Mouse (Mus musculus): ENCODE results near the gene Gm15517. TPM values are rescaled to one million over a fixed set of nuclear protein-coding genes. Genes with fewer than 3 reads are reported as not detected.

Gm15517 gene
- total and polyA plus RNA-seq, 3 experiments, result not detected

- TF ChIP-seq ZC3H11A (IDR thresholded peaks at IDR 0.05; ENCODE audit: low read depth, low read length), result peak; percentile 90
- peak; percentile 45 for TF ChIP-seq NRF1 (IDR thresholded peaks at IDR 0.05; ENCODE audit: low read depth, low read length)
- peak; percentile 75; the same call in 1 of the 2 replicates for TF ChIP-seq NELFE (IDR thresholded peaks at IDR 0.05; ENCODE audit: low read depth, low read length)
- TF ChIP-seq ZMIZ1 (IDR thresholded peaks at IDR 0.05; ENCODE audit: low read depth, low read length), result no peak
- peak; percentile 93 for TF ChIP-seq SMC3 (IDR thresholded peaks at IDR 0.05; ENCODE audit: low read depth, low read length)
- TF ChIP-seq MAZ (IDR thresholded peaks at IDR 0.05; ENCODE audit: low read depth, low read length), result peak; percentile 60; the same call in 1 of the 2 replicates
These were observed 1.8 kb downstream of the Gm15517 start (continued) for GRCm38 (mm10) chr7:44262791-44263643.

- Histone ChIP-seq H3K27me3 (replicated peaks) (peaks cover 39% of the 10 kb centered on the region), H3K27ac (ENCODE audit: insufficient read depth, low read depth) (no peak overlapping the region), H3K9ac (ENCODE audit: insufficient read depth, low read depth) (no peak overlapping the region), H3K79me2 (replicated peaks; ENCODE audit: control insufficient read depth, extremely low read depth, insufficient read depth, poor library complexity, severe bottlenecking) (no peaks in the 10 kb centered on the region), H3K4me3 (replicated peaks in 1 of 3; ENCODE audit: low read depth in 2 of 3, low read length in 2 of 3, poor library complexity in 1 of 3) (no peak overlapping the region), H3K36me3 (replicated peaks in 1 of 2; ENCODE audit: control insufficient read depth in 1 of 2, insufficient read depth in 1 of 2, low read length in 1 of 2) (no peaks in the 10 kb centered on the region), H3K4me1 (ENCODE audit: control insufficient read depth in 1 of 2, insufficient read depth in 2 of 2) (peaks cover 0 to 4% of the 10 kb centered on the region in 2 experiments; a peak in 2 of 4 replicates), H3K9me3 (replicated peaks; ENCODE audit: low read length) (no peaks in the 10 kb centered on the region), H3K4me2 (ENCODE audit: insufficient read depth, low read depth, poor library complexity, severe bottlenecking) (no peak overlapping the region)
- in situ Hi-C loops (cut with MboI; ENCODE audit: low pct_ligation_motif_present, low pct_unique_long_range_greater_than_20kb, low sequenced_read_pairs) (loop anchor here (10.0 kb wide), 2 partner anchors 227 to 377 kb away; partner anchors contain the start of genes Emc10 and Fam71e1), dilution Hi-C loops (cut with MboI; ENCODE audit: extremely low pct_ligation_motif_present, extremely low pct_unique_long_range_greater_than_20kb, low sequenced_read_pairs) (no loop called here)
- no peak for TF ChIP-seq NELFE (IDR thresholded peaks at IDR 0.05; ENCODE audit: low read depth, low read length)
- TF ChIP-seq ZMIZ1 (IDR thresholded peaks at IDR 0.05; ENCODE audit: low read depth, low read length), result no peak
- TF ChIP-seq CHD1 (IDR thresholded peaks at IDR 0.05; ENCODE audit: low read depth, low read length), result no peak
- TF ChIP-seq USF1 (IDR thresholded peaks at IDR 0.05; ENCODE audit: low read depth, low read length), result no peak
- no peak for TF ChIP-seq TBP (conservative IDR thresholded peaks at IDR 0.05; ENCODE audit: low read depth, low read length)
- TF ChIP-seq ZC3H11A (IDR thresholded peaks at IDR 0.05; ENCODE audit: low read depth, low read length), result no peak
- TF ChIP-seq SMC3 (IDR thresholded peaks at IDR 0.05; ENCODE audit: low read depth, low read length), result no peak
- no peak for TF ChIP-seq MEF2A (IDR thresholded peaks at IDR 0.05; ENCODE audit: borderline replicate concordance, low read depth, low read length)
- TF ChIP-seq CHD2 (IDR thresholded peaks at IDR 0.05; ENCODE audit: low read length), result no peak
- no peak for TF ChIP-seq MAFK (IDR thresholded peaks at IDR 0.05; ENCODE audit: insufficient replicate concordance, low read length)
- no peak for TF ChIP-seq POLR2A (IDR thresholded peaks at IDR 0.05; ENCODE audit: low read depth, low read length)
- no peak for TF ChIP-seq HCFC1 (IDR thresholded peaks at IDR 0.05; ENCODE audit: low read depth, low read length)
- TF ChIP-seq POLR2AphosphoS2 (IDR thresholded peaks at IDR 0.05; ENCODE audit: low read depth, low read length), result no peak
- TF ChIP-seq ZKSCAN1 (IDR thresholded peaks at IDR 0.05; ENCODE audit: borderline replicate concordance, low read depth, low read length), result no peak
- no peak for TF ChIP-seq E2F4 (IDR thresholded peaks at IDR 0.05; ENCODE audit: insufficient replicate concordance, low read depth, low read length)
- DNase-seq (ENCODE audit: extremely low read depth), result no peak
These were observed 6.9 kb downstream of the Gm15517 start for GRCm38 (mm10) chr7:44268117-44268516.

Data from CH12.LX (cell line).